Mouse (Mus musculus) kidney, adult 11 months (tissue): ENCODE measurements around the gene Ppp1r15a.
"Not testable (repeated sequence)": the region's sequence is repeated elsewhere in the genome, so short reads cannot be mapped to it uniquely, and the experiment has no call there.

Experiments used
- DNase-seq: peaks from one replicate; pipeline ENCODE4 v3.0.0; 2022

Ppp1r15a gene

GRCm38 (mm10) chr7:45550821-45551511 is 24.9 kb upstream of the Ppp1r15a start:
- no peak for DNase-seq

- no peak for DNase-seq
Measured at GRCm38 (mm10) chr7:45549641-45550436, 23.8 kb upstream of the Ppp1r15a start.

- DNase-seq = no peak
Measured at GRCm38 (mm10) chr7:45544525-45544924, 18.5 kb upstream of the Ppp1r15a start.

DNA sequence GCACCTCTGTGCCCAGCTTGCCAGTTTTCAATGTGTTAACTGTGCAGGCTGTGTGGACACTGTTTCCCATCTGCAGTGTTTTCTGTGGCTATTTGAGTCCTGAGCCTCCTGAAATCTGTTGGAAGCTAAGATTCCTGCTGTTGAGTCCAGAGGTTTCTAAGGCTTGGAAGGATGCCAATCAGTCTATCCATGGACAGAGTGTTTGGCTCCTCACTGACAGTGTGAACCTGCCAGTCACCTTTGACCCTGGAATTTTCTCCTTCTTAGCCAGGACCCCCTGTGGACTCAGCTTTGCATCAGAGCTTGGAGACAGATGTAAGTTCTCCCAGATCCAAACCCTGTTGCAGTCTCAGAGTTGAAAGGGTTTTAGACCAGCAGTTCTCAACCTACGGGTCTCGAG is 14.1 kb upstream of the Ppp1r15a start:
- DNase-seq = peak; percentile 53

- no peak for DNase-seq
Measured at GRCm38 (mm10) chr7:45539095-45539494, 13.0 kb upstream of the Ppp1r15a start.

- DNase-seq = peak; percentile 66
Measured at GRCm38 (mm10) chr7:45538163-45539041, 12.3 kb upstream of the Ppp1r15a start.

GRCm38 (mm10) chr7:45537602-45538001 is 11.5 kb upstream of the Ppp1r15a start:
- DNase-seq = no peak

DNA sequence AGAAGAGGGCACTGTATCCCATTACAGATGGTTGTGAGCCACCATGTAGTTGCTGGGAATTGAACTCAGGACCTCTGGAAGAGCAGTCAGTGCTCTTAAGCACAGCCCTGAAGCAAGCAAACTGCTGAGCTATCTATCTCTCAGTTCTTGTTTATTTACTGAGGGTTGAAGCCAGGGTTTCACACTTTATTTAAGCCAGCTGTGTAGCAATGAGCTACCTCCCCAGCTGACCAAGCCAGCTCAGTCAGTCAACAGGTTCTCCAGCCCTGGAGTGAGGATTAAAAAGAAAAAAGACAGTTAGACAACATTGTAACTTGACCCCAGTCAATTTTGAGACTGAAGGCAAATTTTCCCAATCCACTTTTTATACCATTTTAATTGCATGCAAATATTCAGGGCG is 9.6 kb upstream of the Ppp1r15a start:
- no peak for DNase-seq

DNA sequence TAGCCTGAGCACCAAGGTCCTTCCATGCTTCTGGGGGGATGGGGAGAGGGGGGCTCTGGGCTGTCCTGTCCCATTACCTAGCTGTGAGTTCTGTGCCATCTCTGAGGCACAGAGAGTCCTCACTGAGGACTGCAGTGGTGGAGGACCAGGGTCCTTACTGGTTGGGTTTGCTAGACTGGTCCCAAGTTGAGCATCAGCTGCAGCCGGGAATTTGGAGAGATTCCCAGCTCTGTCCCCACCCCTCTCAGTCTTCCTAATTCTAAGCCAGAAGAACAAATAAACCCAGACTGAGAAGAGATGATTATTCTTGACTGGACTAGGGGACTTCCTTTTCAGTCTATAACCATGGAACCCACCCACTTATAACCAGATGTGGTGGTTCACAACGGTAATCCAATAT is 4.6 kb upstream of the Ppp1r15a start:
- no peak for DNase-seq

- no peak for DNase-seq
Measured at GRCm38 (mm10) chr7:45529461-45529860, 3.4 kb upstream of the Ppp1r15a start.

GRCm38 (mm10) chr7:45527169-45527568 is 1.1 kb upstream of the Ppp1r15a start:
- not testable (repeated sequence) for DNase-seq

DNA sequence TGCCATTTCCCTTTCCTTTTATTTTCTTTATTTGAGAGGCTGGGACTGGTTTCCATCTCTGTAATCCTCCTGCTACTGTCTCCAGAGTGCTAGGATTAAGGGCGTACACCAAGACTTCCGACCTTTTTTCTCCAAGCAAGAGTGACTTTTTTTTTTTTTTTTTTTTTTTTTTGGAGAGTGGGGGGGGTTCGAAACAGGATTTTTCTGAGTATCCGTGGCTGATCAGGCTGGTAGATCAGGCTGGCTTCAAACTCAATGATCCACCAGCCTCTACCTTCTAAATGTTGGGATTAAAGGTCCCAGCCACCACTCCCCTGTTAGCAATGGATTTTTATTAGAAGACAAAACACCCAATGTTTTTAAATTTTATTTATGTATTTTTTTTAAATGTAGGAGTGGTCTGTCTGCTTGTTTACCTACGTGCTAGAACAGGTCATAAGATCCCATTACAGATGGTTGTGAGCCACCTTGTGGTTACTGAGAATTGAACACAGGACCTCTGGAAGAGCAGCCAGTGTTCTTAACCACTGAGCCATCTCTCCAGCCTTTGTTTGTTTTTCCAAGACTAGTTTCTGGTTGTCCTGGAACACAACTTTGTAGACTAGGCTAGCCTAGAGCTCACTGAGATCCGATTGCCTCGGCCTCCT is 529 bp upstream of the Ppp1r15a start:
- peak; percentile 45 for DNase-seq

GRCm38 (mm10) chr7:45524841-45525621 is 1.0 kb downstream of the Ppp1r15a start:
- peak; percentile 57 for DNase-seq

GRCm38 (mm10) chr7:45523678-45524170 is 2.3 kb downstream of the Ppp1r15a start:
- no peak for DNase-seq

- peak; percentile 37 for DNase-seq
Measured at GRCm38 (mm10) chr7:45522957-45523676, 3.0 kb downstream of the Ppp1r15a start.

DNA sequence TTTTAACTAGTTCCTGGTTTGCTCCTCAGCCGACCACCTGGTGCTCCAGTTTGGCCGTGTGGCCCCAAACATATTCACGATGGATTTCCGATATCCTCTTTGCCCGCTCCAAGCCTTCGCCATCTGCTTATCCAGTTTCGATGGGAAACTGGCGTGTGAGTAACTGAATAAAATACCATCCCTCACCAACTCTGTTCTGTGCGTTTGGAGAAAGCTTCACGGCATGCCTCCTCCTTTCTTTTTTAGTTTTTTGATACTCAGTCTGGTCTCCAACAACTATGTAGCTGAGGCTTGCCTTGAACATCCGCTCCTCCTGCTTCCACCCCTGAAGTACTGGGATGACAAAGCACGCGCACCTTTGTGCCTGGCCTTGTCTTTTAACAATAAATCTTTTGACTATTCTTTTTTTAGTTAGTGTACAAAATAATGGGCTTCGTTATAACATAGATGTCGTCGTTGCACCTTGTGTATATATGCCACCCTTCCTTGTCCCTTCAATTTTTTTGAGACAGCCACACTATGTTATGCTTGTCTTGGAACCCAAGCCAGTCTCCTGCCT is 3.8 kb downstream of the Ppp1r15a start:
- DNase-seq = no peak

GRCm38 (mm10) chr7:45521728-45522184 is 4.3 kb downstream of the Ppp1r15a start:
- DNase-seq = peak; percentile 89

DNA sequence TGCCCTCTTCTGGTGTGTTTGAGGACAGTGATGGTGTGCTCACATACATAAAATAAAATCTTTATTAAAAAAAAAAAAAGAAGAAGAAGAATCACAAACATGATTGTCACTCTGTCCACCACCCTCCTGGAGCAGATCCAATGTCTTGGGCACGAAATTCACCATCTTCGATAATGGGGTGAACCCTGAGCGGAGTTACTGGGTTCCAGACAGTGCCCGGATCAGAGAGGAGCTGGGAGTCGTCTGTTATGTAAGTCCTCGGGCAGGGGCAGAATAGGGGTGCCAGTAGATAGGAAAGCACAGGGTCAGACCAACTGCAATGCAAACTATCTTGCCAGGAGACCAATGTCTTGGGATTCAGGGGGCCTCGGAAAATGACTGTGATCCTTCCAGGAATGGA is 5.5 kb downstream of the Ppp1r15a start:
- no peak for DNase-seq

DNA sequence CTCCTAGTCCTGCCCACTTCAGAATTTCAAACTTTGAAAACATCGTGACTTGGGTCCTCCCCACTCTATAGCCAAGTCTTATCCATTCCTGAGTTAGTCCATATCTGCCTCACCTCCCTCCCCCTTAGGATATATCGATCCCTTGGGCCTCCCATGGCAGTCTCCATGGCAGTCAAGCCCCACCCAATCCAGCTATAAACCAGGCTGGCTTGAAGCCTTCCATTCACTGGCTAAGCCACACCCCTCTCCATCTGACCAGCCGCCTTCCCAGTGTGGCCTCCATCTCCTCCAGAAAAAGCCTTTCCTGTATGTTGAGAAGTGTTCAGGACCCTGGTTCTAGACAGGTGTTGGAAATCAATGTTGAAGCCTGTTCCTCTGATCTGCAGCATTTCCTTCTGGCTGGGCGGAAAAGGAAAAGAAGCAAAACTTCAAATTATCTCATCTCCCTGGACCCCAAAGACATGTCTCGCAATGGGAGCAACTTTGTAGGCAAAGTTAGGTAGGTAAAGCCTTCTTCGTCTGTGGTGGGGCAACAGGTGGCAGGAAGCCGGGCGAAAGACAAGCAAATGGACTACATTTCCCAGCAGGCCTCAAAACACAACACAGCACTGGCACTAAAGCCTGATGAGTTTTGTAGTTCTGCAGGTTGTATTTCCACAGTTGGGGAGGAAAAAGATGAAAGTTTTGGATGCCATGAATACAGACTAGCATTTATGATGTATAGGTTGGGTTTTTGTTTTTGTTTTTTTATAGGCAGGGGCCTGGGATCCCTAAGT is 6.5 kb downstream of the Ppp1r15a start:
- DNase-seq = no peak

GRCm38 (mm10) chr7:45518618-45519017 is 7.5 kb downstream of the Ppp1r15a start:
- DNase-seq = no peak
